ENCODE assay signal across 12 mouse cellular contexts in the genomic region with DNA sequence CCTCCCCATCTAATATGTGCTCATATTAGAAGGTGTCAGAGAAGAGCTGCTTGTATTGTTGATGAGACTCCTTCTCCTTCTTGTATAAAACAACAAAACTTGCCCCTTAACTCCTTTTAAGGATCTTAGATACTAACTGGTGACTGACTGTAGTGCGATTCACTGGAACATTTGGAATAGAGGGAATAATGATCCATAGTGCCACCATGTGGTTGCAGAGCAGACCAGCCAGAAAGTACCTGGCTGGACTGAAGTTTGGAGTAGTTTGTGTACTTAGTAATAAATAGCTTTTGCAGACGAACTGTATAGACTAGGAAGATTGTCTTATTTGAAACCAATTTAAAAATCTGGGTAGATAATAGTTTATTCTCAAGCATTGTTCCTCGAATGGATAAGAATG. TPM values are rescaled to one million over a fixed set of nuclear protein-coding genes. Genes with fewer than 3 reads are reported as not detected.
A peak's percentile ranks its signal among the peaks of the same experiment; 100 is the strongest.
DNase-seq lines count a peak whose midpoint lies in the region; ATAC-seq and TF ChIP-seq lines count a peak whose summit lies in the region.
"Had no signal": no experiment of that assay in that cellular context is flagged by ENCODE, and none has a peak within 500 bp of the region (broad histone marks: within the 10 kb centered on the region; RNA-seq: fewer than 3 reads in every experiment).

No protein-coding gene starts in this region.

- H3K36me3 ChIP-seq in hindbrain, embryonic 11.5 days (ENCODE audit: control insufficient read depth, insufficient read depth, low read length): no peaks in the 10 kb centered on the region
- H3K36me3 ChIP-seq in hindbrain, embryonic 12.5 days: peaks cover 7% of the 10 kb centered on the region; the same call in 1 of the 2 replicates
- 0 out of 2 replicates have a peak, but pooled peaks cover 9% of the 10 kb centered on the region for H3K36me3 ChIP-seq in midbrain, embryonic 14.5 days (ENCODE audit: control insufficient read depth, insufficient read depth, low read length)
- peaks cover 7% of the 10 kb centered on the region for H3K36me3 ChIP-seq in midbrain, embryonic 13.5 days
- H3K36me3 ChIP-seq: hindbrain, embryonic 15.5 days had no signal

- H3K9ac ChIP-seq in hindbrain, embryonic 11.5 days (ENCODE audit: low read depth, low read length): no peak overlapping the region
- no peak overlapping the region for H3K9ac ChIP-seq in hindbrain, embryonic 12.5 days
- H3K9ac ChIP-seq in midbrain, embryonic 14.5 days (replicated peaks; ENCODE audit: low read length): no peak overlapping the region
- no peak overlapping the region for H3K9ac ChIP-seq in midbrain, embryonic 13.5 days (replicated peaks)
- H3K9ac ChIP-seq: hindbrain, embryonic 15.5 days; limb, embryonic 12.5 days had no signal

- DNase-seq in hindbrain, embryonic 11.5 days (ENCODE audit: low spot score): peak; percentile 39
- peak; percentile 71 for DNase-seq in midbrain, embryonic 14.5 days
- peak; percentile 9 for DNase-seq in retina, postnatal 7 days (ENCODE audit: low read depth, low spot score)
- DNase-seq in testis, postnatal 14 days (ENCODE audit: low spot score): no peak
- no peak for DNase-seq in gastrocnemius, adult 18-20 months (ENCODE audit: low spot score)

- H3K27me3 ChIP-seq in hindbrain, embryonic 11.5 days (ENCODE audit: control insufficient read depth, insufficient read depth, low read length): no peaks in the 10 kb centered on the region
- H3K27me3 ChIP-seq in hindbrain, embryonic 12.5 days: no peaks in the 10 kb centered on the region
- H3K27me3 ChIP-seq in midbrain, embryonic 14.5 days (ENCODE audit: control insufficient read depth, insufficient read depth, low read length): no peaks in the 10 kb centered on the region
- H3K27me3 ChIP-seq in midbrain, embryonic 13.5 days: no peaks in the 10 kb centered on the region
- H3K27me3 ChIP-seq: hindbrain, embryonic 15.5 days; limb, embryonic 12.5 days had no signal

- no peaks in the 10 kb centered on the region for H3K9me3 ChIP-seq in hindbrain, embryonic 11.5 days (ENCODE audit: control insufficient read depth, low read length)
- no peaks in the 10 kb centered on the region for H3K9me3 ChIP-seq in hindbrain, embryonic 12.5 days (replicated peaks)
- no peaks in the 10 kb centered on the region for H3K9me3 ChIP-seq in midbrain, embryonic 14.5 days (ENCODE audit: control insufficient read depth, low read length)
- no peaks in the 10 kb centered on the region for H3K9me3 ChIP-seq in midbrain, embryonic 13.5 days
- H3K9me3 ChIP-seq: forebrain, embryonic 10.5 days; hindbrain, embryonic 15.5 days; limb, embryonic 12.5 days had no signal

- H3K27ac ChIP-seq in hindbrain, embryonic 11.5 days (ENCODE audit: low read depth, low read length): no peak overlapping the region
- H3K27ac ChIP-seq in hindbrain, embryonic 12.5 days: no peak overlapping the region
- H3K27ac ChIP-seq in midbrain, embryonic 14.5 days (replicated peaks; ENCODE audit: low read depth, low read length): no peak overlapping the region
- no peak overlapping the region for H3K27ac ChIP-seq in midbrain, embryonic 13.5 days
- H3K27ac ChIP-seq in cortical plate, adult 2 months (ENCODE audit: insufficient read depth, low read length): no peak overlapping the region
- H3K27ac ChIP-seq: forebrain, embryonic 10.5 days; hindbrain, embryonic 15.5 days; limb, embryonic 12.5 days had no signal

- H3K4me2 ChIP-seq in hindbrain, embryonic 11.5 days (replicated peaks; ENCODE audit: low read depth, low read length): no peak overlapping the region
- H3K4me2 ChIP-seq in hindbrain, embryonic 12.5 days (replicated peaks): no peak overlapping the region
- H3K4me2 ChIP-seq in midbrain, embryonic 14.5 days (ENCODE audit: low read length): no peak overlapping the region
- no peak overlapping the region for H3K4me2 ChIP-seq in midbrain, embryonic 13.5 days (replicated peaks)
- H3K4me2 ChIP-seq: hindbrain, embryonic 15.5 days; limb, embryonic 12.5 days had no signal

- WGBS in hindbrain, embryonic 11.5 days: 56% methylated on average over 3 of the region's 3 CpGs
- 46% methylated on average over 3 of the region's 3 CpGs for WGBS in hindbrain, embryonic 12.5 days
- WGBS in midbrain, embryonic 14.5 days: 56% methylated on average over 3 of the region's 3 CpGs
- WGBS in midbrain, embryonic 13.5 days: 55% methylated on average over 3 of the region's 3 CpGs

- ATAC-seq in hindbrain, embryonic 11.5 days (ENCODE audit: low FRiP score): no peak
- ATAC-seq in hindbrain, embryonic 12.5 days (ENCODE audit: low FRiP score): no peak
- no peak for ATAC-seq in midbrain, embryonic 14.5 days (ENCODE audit: low FRiP score, low TSS enrichment)
- no peak for ATAC-seq in midbrain, embryonic 13.5 days

- H3K4me3 ChIP-seq in hindbrain, embryonic 11.5 days (ENCODE audit: low read depth, low read length): no peak overlapping the region
- no peak overlapping the region for H3K4me3 ChIP-seq in hindbrain, embryonic 12.5 days
- no peak overlapping the region for H3K4me3 ChIP-seq in midbrain, embryonic 14.5 days (replicated peaks; ENCODE audit: low read depth, low read length)
- H3K4me3 ChIP-seq in midbrain, embryonic 13.5 days (replicated peaks): no peak overlapping the region
- no peak overlapping the region for H3K4me3 ChIP-seq in cortical plate, adult 2 months (ENCODE audit: insufficient read depth, low read length)
- H3K4me3 ChIP-seq: forebrain, embryonic 10.5 days; hindbrain, embryonic 15.5 days; limb, embryonic 12.5 days; myocyte had no signal

- no peak for TF ChIP-seq POLR2A in cortical plate, adult 2 months (IDR thresholded peaks at IDR 0.05; ENCODE audit: extremely low read depth, insufficient read depth, low read length)

- TF ChIP-seq CTCF in cortical plate, adult 2 months (IDR thresholded peaks at IDR 0.05; ENCODE audit: extremely low read depth, insufficient read depth, low read length): peak; percentile 62

- H3K4me1 ChIP-seq in hindbrain, embryonic 11.5 days (replicated peaks; ENCODE audit: control insufficient read depth, insufficient read depth, low read length): no peaks in the 10 kb centered on the region
- H3K4me1 ChIP-seq in hindbrain, embryonic 12.5 days: no peaks in the 10 kb centered on the region
- no peaks in the 10 kb centered on the region for H3K4me1 ChIP-seq in midbrain, embryonic 14.5 days (ENCODE audit: control insufficient read depth, insufficient read depth, low read length)
- no peaks in the 10 kb centered on the region for H3K4me1 ChIP-seq in midbrain, embryonic 13.5 days (replicated peaks)
- H3K4me1 ChIP-seq in cortical plate, adult 2 months (ENCODE audit: control insufficient read depth, insufficient read depth, low read length): no peaks in the 10 kb centered on the region
- H3K4me1 ChIP-seq: forebrain, embryonic 10.5 days; hindbrain, embryonic 15.5 days; limb, embryonic 12.5 days had no signal

RNA-seq across cellular contexts. Expression of a gene that starts 47.8 kb away (rescaled TPM):
- polyA plus RNA-seq in hindbrain, embryonic 11.5 days (2014; fragmentation: Nextera tagmentation; extraction: Ambion mirVana): 50.7 and 53.4 TPM in 2 replicates
- polyA plus RNA-seq in hindbrain, embryonic 12.5 days (2016; fragmentation: Nextera tagmentation; extraction: Ambion mirVana): 49.7 and 51.8 TPM in 2 replicates
- polyA plus RNA-seq in midbrain, embryonic 14.5 days (2014; fragmentation: Nextera tagmentation; extraction: Ambion mirVana): 32.8 and 38.0 TPM in 2 replicates
- polyA plus RNA-seq in midbrain, embryonic 13.5 days (2015; fragmentation: Nextera tagmentation; extraction: Ambion mirVana): 29.6 and 31.5 TPM in 2 replicates
- 13.8 and 14.0 TPM in 2 replicates for polyA plus RNA-seq in cortical plate, adult 2 months (2012; rRNA removed)
- total RNA-seq in gastrocnemius, adult 18-20 months (2021): 10 to 100 TPM; 20.8 to 21.4 TPM

RNA-seq across cellular contexts. Expression of a gene that starts 58.6 kb away (rescaled TPM):
- polyA plus RNA-seq in hindbrain, embryonic 11.5 days (2014; fragmentation: Nextera tagmentation; extraction: Ambion mirVana): 10.6 and 13.9 TPM in 2 replicates
- polyA plus RNA-seq in hindbrain, embryonic 12.5 days (2016; fragmentation: Nextera tagmentation; extraction: Ambion mirVana): 14.4 and 15.3 TPM in 2 replicates
- polyA plus RNA-seq in midbrain, embryonic 14.5 days (2014; fragmentation: Nextera tagmentation; extraction: Ambion mirVana): 17.0 and 21.2 TPM in 2 replicates
- polyA plus RNA-seq in midbrain, embryonic 13.5 days (2015; fragmentation: Nextera tagmentation; extraction: Ambion mirVana): 15.3 and 15.7 TPM in 2 replicates
- polyA plus RNA-seq in cortical plate, adult 2 months (2012; rRNA removed): 9.6 and 10.6 TPM in 2 replicates
- 1 to 10 TPM; 2.2 to 2.3 TPM for total RNA-seq in gastrocnemius, adult 18-20 months (2021)

Comparison
In these comparisons a context has a peak if more than half of its experiments do, and no peak if none do; other contexts are left out.
1. DNase-seq: peak in hindbrain, embryonic 11.5 days (single experiment), midbrain, embryonic 14.5 days (single experiment) and retina, postnatal 7 days (single experiment); none in testis, postnatal 14 days (single experiment) and gastrocnemius, adult 18-20 months (single experiment).